Mouse (Mus musculus): Measurements from ENCODE around the gene Nacc2. TPM values are rescaled to one million over a fixed set of nuclear protein-coding genes. Genes with fewer than 3 reads are reported as not detected.

The Nacc2 gene
- total RNA-seq, 2 experiments from 2014 or later, result 64.5 to 75.9 TPM

GRCm38 (mm10) chr2:26041163-26041810 is 81.7 kb downstream of the Nacc2 start:
- no peak for TF ChIP-seq CTCF (IDR thresholded peaks at IDR 0.05)
- Histone ChIP-seq H3K4me3 (no peak overlapping the region), H3K27ac (no peak overlapping the region)
- intact Hi-C loops (cut with DNase I), result no loop called here
- DNase-seq (ENCODE audit: extremely low spot score in 1 of 2, low spot score in 2 of 2), result no peak

GRCm38 (mm10) chr2:26039951-26040350 is 83.1 kb downstream of the Nacc2 start:
- no peak for TF ChIP-seq CTCF (IDR thresholded peaks at IDR 0.05)
- H3K27ac ChIP-seq, result no peak overlapping the region
- peak; percentile 46 to 62 for DNase-seq (ENCODE audit: extremely low spot score in 1 of 2, low spot score in 2 of 2)
- intact Hi-C loops (cut with DNase I), result no loop called here
- no peak overlapping the region for H3K4me3 ChIP-seq

- TF ChIP-seq CTCF (IDR thresholded peaks at IDR 0.05), result no peak
- intact Hi-C loops (cut with DNase I), result no loop called here
- Histone ChIP-seq H3K4me3 (no peak overlapping the region), H3K27ac (no peak overlapping the region)
- no peak for DNase-seq (ENCODE audit: extremely low spot score in 1 of 2, low spot score in 2 of 2)
These were observed 85.6 kb downstream of the Nacc2 start for GRCm38 (mm10) chr2:26037386-26037785.

DNA sequence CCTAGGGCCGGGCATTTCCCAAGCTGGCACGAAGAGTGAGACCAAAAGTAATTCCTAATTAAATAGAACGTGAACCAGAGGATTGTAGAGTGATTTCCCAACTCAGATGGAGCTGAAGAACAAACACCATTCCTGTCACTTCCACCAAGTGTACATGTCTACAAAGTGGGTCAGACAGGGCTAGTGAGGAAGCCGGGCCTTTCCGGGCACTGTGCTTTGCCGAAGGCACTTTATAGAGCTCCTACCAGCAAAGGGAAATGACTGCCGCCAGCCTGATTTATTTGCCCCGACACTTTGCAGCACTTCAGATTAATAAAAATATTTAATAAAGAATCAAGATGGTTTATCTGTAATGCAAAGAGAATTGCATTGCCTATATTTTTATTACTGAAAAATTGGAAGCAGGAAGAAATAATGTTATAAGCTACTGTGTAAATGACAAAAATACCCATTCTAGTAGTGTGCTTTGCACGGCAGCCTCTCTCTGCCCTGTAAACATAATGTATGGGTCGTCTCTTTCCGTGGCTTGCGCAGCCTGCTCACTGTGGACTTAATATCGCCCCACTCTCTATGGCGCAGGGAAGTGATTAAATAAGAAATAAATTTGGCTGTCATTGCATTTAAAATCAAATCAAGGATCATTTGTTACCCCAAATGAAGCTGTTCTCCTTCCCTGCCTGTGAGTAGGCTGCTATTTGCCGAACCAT is 88.5 kb downstream of the Nacc2 start:
- no peak for DNase-seq (ENCODE audit: extremely low spot score in 1 of 2, low spot score in 2 of 2)
- H3K4me3 ChIP-seq, result no peak overlapping the region
- intact Hi-C loops (cut with DNase I), result no loop called here

DNA sequence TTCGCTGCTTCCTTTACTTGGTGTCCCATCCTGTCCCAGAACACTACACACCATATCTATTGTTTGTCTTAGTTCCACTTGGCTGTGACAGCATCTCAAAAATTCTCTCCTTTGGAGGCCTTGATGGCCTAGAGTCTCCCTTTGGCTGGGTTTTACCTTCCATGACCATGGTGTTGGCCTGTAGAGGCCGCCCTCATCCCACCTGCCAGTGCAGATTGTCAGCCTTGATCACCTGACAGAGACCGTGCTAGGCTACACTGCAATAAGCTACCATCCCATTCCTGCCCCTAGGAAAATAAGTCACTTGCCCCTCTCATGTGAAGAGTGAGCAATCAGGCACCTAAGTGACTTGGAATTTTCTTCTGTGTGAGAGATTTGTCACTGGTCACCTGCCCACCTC is 92.7 kb downstream of the Nacc2 start:
- no peak overlapping the region for H3K4me3 ChIP-seq
- no peak for DNase-seq (ENCODE audit: extremely low spot score in 1 of 2, low spot score in 2 of 2)
- intact Hi-C loops (cut with DNase I), result no loop called here
- H3K27ac ChIP-seq, result no peak overlapping the region
- TF ChIP-seq CTCF (IDR thresholded peaks at IDR 0.05), result peak; percentile 9

More for the DNA sequence above, 88.5 kb downstream of the Nacc2 start:
- TF ChIP-seq CTCF (IDR thresholded peaks at IDR 0.05), result no peak
- H3K27ac ChIP-seq, result no peak overlapping the region

GRCm38 (mm10) chr2:26024138-26025075 is 98.6 kb downstream of the Nacc2 start:
- intact Hi-C loops (cut with DNase I), result loop anchor here (1.0 to 10.0 kb wide), 5 partner anchors 118 to 317 kb away; partner anchors contain the start of gene Bmyc
- peak; percentile 94 for TF ChIP-seq CTCF (IDR thresholded peaks at IDR 0.05)
- peak; percentile 30 to 49 for DNase-seq (ENCODE audit: extremely low spot score in 1 of 2, low spot score in 2 of 2)
- no peak overlapping the region for H3K4me3 ChIP-seq
- no peak overlapping the region for H3K27ac ChIP-seq

DNA sequence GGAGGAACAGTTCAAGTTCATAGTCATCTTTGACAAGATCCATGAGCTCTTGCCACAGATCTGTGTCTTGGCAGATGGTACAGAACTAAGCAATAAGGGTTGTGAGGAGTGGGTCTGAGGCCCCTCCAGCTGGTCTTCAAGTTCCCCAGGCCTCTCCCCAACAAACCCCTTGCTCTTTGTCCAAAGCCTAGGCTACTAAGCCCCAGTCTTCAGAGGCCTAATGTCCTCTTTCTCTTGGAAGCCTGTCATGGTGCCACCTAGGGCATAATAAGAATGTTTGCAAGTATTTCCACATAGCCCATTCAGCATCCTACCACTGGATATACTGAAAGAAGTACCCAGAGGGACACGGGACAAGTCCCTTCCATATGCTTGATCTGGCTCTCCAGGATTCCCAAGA is 100.4 kb downstream of the Nacc2 start:
- no peak for TF ChIP-seq CTCF (IDR thresholded peaks at IDR 0.05)
- DNase-seq (ENCODE audit: extremely low spot score in 1 of 2, low spot score in 2 of 2), result no peak
- Histone ChIP-seq H3K27ac (no peak overlapping the region), H3K4me3 (no peak overlapping the region)
- intact Hi-C loops (cut with DNase I), result loop anchor here (5.0 to 10.0 kb wide), 4 partner anchors 170 to 315 kb away; partner anchors contain the start of gene Bmyc

DNA sequence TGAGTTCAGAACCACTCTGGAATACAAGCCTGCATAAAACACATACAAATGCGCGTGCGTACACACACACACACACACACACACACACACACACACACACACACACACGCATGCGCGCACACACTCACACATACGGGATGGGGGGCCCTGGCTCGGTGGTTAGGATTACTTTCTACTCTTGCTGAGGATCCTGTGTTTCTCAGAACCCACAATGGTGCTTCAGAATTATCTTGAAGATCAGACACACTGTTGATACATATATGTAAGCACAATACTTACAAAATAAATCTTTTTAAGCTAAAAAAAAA is 100.8 kb downstream of the Nacc2 start:
- Histone ChIP-seq H3K4me3 (no peak overlapping the region; the same call in 1 of the 2 replicates), H3K27ac (peak overlapping the region; percentile 84)
- TF ChIP-seq CTCF (IDR thresholded peaks at IDR 0.05), result no peak
- no peak for DNase-seq (ENCODE audit: extremely low spot score in 1 of 2, low spot score in 2 of 2)
- intact Hi-C loops (cut with DNase I), result loop anchor here (5.0 to 10.0 kb wide), 4 partner anchors 170 to 315 kb away; partner anchors contain the start of gene Bmyc

- intact Hi-C loops (cut with DNase I), result loop anchor here (1.0 to 10.0 kb wide), 6 partner anchors 38 to 314 kb away; partner anchors contain the start of genes Bmyc and Camsap1
- DNase-seq (ENCODE audit: extremely low spot score in 1 of 2, low spot score in 2 of 2), result peak; percentile 90 to 92
- Histone ChIP-seq H3K4me3 (peak within 1 kb of the TSS; percentile 56), H3K27ac (peak within 1 kb of the TSS; percentile 97)
- no peak for TF ChIP-seq CTCF (IDR thresholded peaks at IDR 0.05)
These were observed 101.3 kb downstream of the Nacc2 start, which contains the start of gene Ubac1 for GRCm38 (mm10) chr2:26021561-26022257. Gene Ubac1, minus strand, starts transcription at chr2:26021747.

DNA sequence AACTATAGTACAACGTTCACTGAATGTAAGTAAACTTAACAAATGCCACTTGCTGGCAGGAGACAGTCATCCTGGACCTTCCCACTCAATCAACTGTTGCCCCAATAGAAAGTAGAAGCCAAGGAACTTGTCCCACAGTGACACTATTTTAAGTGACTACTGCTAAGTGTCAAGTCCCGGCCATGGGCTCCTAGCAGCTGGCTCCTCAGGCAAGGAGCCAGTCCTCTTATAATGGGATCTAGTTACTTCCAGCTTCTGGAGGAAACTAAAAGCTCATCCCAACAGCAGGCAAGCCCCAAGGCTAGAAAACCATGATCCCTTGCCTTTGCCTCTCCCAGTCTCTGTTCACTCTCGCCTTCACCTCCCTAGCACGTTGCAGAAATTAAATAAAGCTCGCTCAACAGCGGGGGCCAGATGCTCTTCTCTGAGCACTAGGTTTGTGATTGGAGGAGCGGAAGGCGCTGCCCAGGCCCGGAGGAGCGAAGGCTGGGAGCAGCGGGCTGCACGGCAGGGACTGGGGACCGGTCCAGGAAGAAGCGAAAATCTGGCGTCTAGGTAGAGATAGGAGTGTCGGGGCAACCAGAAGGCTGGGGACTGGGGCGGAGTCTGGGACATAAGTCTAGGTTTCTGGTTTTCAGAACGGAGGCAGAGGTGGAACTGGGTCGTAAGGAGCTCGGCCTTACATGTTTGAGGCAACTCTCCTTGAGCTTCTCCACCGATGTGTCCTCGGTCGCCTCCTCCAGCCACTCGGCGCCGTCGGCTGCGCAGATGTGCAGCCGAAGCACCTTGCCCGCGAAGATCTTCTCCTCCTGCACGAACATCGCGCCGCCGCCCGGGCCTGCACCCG is 102.1 kb downstream of the Nacc2 start:
- TF ChIP-seq CTCF (IDR thresholded peaks at IDR 0.05), result no peak
- Histone ChIP-seq H3K4me3 (peak overlapping the region; percentile 56), H3K27ac (peak overlapping the region; percentile 97)
- peak; percentile 34 to 47 for DNase-seq (ENCODE audit: extremely low spot score in 1 of 2, low spot score in 2 of 2)
- intact Hi-C loops (cut with DNase I), result loop anchor here (1.0 to 10.0 kb wide), 6 partner anchors 38 to 314 kb away; partner anchors contain the start of genes Bmyc and Camsap1
